Mouse (Mus musculus) ovary, postnatal 10 days (tissue): ENCODE measurements around the gene Thumpd3.

Source experiments
- DNase-seq: peaks from one replicate; pipeline ENCODE4 v3.0.0; 2022; ENCODE audit warnings: low spot score

Gene Thumpd3

GRCm38 (mm10) chr6:113037946-113038734 is 7.9 kb upstream of the Thumpd3 start:
- peak; percentile 27 for DNase-seq

- DNase-seq: no peak
Observed at GRCm38 (mm10) chr6:113038735-113039058, 7.3 kb upstream of the Thumpd3 start.

GRCm38 (mm10) chr6:113040319-113040718 is 5.7 kb upstream of the Thumpd3 start:
- no peak for DNase-seq

GRCm38 (mm10) chr6:113041215-113041990 is 4.6 kb upstream of the Thumpd3 start:
- DNase-seq: no peak

- DNase-seq: no peak
Observed at GRCm38 (mm10) chr6:113045575-113045974, 450 bp upstream of the Thumpd3 start.

- no peak for DNase-seq
Observed at GRCm38 (mm10) chr6:113047016-113047746, 1.2 kb downstream of the Thumpd3 start.

- DNase-seq: no peak
Observed at GRCm38 (mm10) chr6:113048371-113048770, 2.3 kb downstream of the Thumpd3 start.

- DNase-seq: no peak
Observed at GRCm38 (mm10) chr6:113049159-113049558, 3.1 kb downstream of the Thumpd3 start.

- DNase-seq: no peak
Observed at GRCm38 (mm10) chr6:113052972-113053371, 6.9 kb downstream of the Thumpd3 start.

- DNase-seq: no peak
Observed at GRCm38 (mm10) chr6:113054552-113055107, 8.6 kb downstream of the Thumpd3 start.

- DNase-seq: no peak
Observed at GRCm38 (mm10) chr6:113060892-113061563, 15.0 kb downstream of the Thumpd3 start.

GRCm38 (mm10) chr6:113062253-113062652 is 16.2 kb downstream of the Thumpd3 start:
- no peak for DNase-seq

- DNase-seq: no peak
Observed at GRCm38 (mm10) chr6:113063363-113063762, 17.3 kb downstream of the Thumpd3 start.

GRCm38 (mm10) chr6:113065186-113065585 is 19.2 kb downstream of the Thumpd3 start:
- DNase-seq: no peak

GRCm38 (mm10) chr6:113069154-113069553 is 23.1 kb downstream of the Thumpd3 start:
- no peak for DNase-seq

- no peak for DNase-seq
Observed at GRCm38 (mm10) chr6:113075261-113075660, 29.2 kb downstream of the Thumpd3 start.

- DNase-seq: peak; percentile 85
Observed at GRCm38 (mm10) chr6:113076012-113076685, 30.1 kb downstream of the Thumpd3 start.

GRCm38 (mm10) chr6:113076686-113077516 is 30.9 kb downstream of the Thumpd3 start, which contains the start of gene Setd5:
Setd5 (plus strand) TSS chr6:113077365.
- DNase-seq: peak; percentile 96

GRCm38 (mm10) chr6:113077569-113078030 is 31.6 kb downstream of the Thumpd3 start:
- peak; percentile 64 for DNase-seq
